Mouse (Mus musculus) heart, embryonic 11.5 days (tissue): ENCODE results near the gene Olfr1341. TPM values are rescaled to one million over a fixed set of nuclear protein-coding genes. Genes with fewer than 3 reads are reported as not detected.

Source experiments
- ATAC-seq: fragments of 200-750 bp; cut with Nextera tagmentation; replicated peaks from 2 replicates; pipeline ENCODE4 v1.8.0; 2017; ENCODE audit warnings: moderate library complexity; ENCODE audit not compliant: insufficient number of reproducible peaks, low FRiP score, low TSS enrichment
- H3K27ac ChIP-seq: fragments of 300-500 bp; sonication (generic); 2 replicates; pipeline ENCODE4 v1.5.1; 2014; ENCODE audit warnings: mild to moderate bottlenecking, low read depth, low read length
- H3K27me3 ChIP-seq: fragments of 300-500 bp; sonication (generic); 2 replicates; pipeline ENCODE4 v1.6.1; 2014; ENCODE audit warnings: mild to moderate bottlenecking, low read length, mixed read lengths; ENCODE audit not compliant: control insufficient read depth, insufficient read depth
- H3K36me3 ChIP-seq: fragments of 300-500 bp; sonication (generic); 2 replicates; pipeline ENCODE4 v1.6.1; 2014; ENCODE audit warnings: mild to moderate bottlenecking, low read length, moderate library complexity, mixed read lengths; ENCODE audit not compliant: control insufficient read depth, insufficient read depth
- H3K4me1 ChIP-seq: fragments of 300-500 bp; sonication (generic); 2 replicates; pipeline ENCODE4 v1.6.1; 2014; ENCODE audit warnings: low read length; ENCODE audit not compliant: control insufficient read depth, insufficient read depth
- H3K4me2 ChIP-seq: fragments of 300-500 bp; sonication (generic); 2 replicates; pipeline ENCODE4 v1.6.1; 2014; ENCODE audit warnings: mild to moderate bottlenecking, moderate library complexity
- H3K4me3 ChIP-seq: fragments of 300-500 bp; sonication (generic); 2 replicates; pipeline ENCODE4 v1.5.1; 2014; ENCODE audit warnings: low read depth, low read length
- H3K9ac ChIP-seq: fragments of 300-500 bp; sonication (generic); 2 replicates; pipeline ENCODE4 v1.6.1; 2014; ENCODE audit warnings: mild to moderate bottlenecking, low read depth, low read length, moderate library complexity
- H3K9me3 ChIP-seq: fragments of 300-500 bp; sonication (generic); replicated peaks from 2 replicates; pipeline ENCODE4 v1.6.1; 2016; ENCODE audit warnings: low read length; ENCODE audit not compliant: control insufficient read depth
- WGBS: fragments of 180-500 bp; shearing (Covaris S2); extraction: QIAGEN DNeasy Blood & Tissue Kit; methylation state at CpG from one replicate; pipeline ENCODE4 v1.1.7; 2014; ENCODE audit not compliant: insufficient replicate concordance; 5-methylcytosine and 5-hydroxymethylcytosine counted together
- polyA plus RNA-seq: library from polyadenylated mRNA; unstranded; fragments of >200 nt; fragmentation: Nextera tagmentation; extraction: Ambion mirVana; gene quantifications from 2 replicates; pipeline ENCODE4 v1.2.1, GENCODE M21; 2014

The Olfr1341 gene
- not detected in 2 replicates for polyA plus RNA-seq

- 62% methylated on average over 3 of the region's 3 CpGs for WGBS
- Histone ChIP-seq H3K27ac (no peak within 1 kb of the TSS), H3K9ac (no peak within 1 kb of the TSS), H3K9me3 (no peaks in the 10 kb centered on the region), H3K36me3 (no peaks in the 10 kb centered on the region), H3K27me3 (no peaks in the 10 kb centered on the region), H3K4me2 (no peak within 1 kb of the TSS), H3K4me1 (no peaks in the 10 kb centered on the region), H3K4me3 (no peak within 1 kb of the TSS)
- no peak for ATAC-seq
Measured at GRCm38 (mm10) chr4:118703223-118703622, at the start of gene Olfr1341. Gene Olfr1341 (plus strand): TSS chr4:118703523.

GRCm38 (mm10) chr4:118658652-118659051 lies 44.7 kb upstream of the Olfr1341 start, which contains the start of gene Olfr62:
Gene Olfr62 (plus strand): TSS chr4:118658952.
- Histone ChIP-seq H3K27me3 (no peaks in the 10 kb centered on the region), H3K4me1 (no peaks in the 10 kb centered on the region)

GRCm38 (mm10) chr4:118687086-118687485 lies 16.2 kb upstream of the Olfr1341 start:
- Histone ChIP-seq H3K4me3 (no peak overlapping the region), H3K27ac (no peak overlapping the region), H3K9me3 (no peaks in the 10 kb centered on the region), H3K4me2 (no peak overlapping the region), H3K4me1 (no peaks in the 10 kb centered on the region), H3K36me3 (no peaks in the 10 kb centered on the region), H3K27me3 (no peaks in the 10 kb centered on the region), H3K9ac (no peak overlapping the region)
- no peak for ATAC-seq
- 13% methylated on average over 2 of the region's 2 CpGs for WGBS

More at GRCm38 (mm10) chr4:118658652-118659051, 44.7 kb upstream of the Olfr1341 start, which contains the start of gene Olfr62:
- Histone ChIP-seq H3K4me2 (no peak within 1 kb of the TSS), H3K27ac (no peak within 1 kb of the TSS), H3K9me3 (no peaks in the 10 kb centered on the region), H3K9ac (no peak within 1 kb of the TSS), H3K36me3 (no peaks in the 10 kb centered on the region), H3K4me3 (no peak within 1 kb of the TSS)
- ATAC-seq, result no peak

- no peak within 1 kb of the TSS for H3K4me2 ChIP-seq
- no peak within 1 kb of the TSS for H3K4me3 ChIP-seq
- no peaks in the 10 kb centered on the region for H3K4me1 ChIP-seq
- no peaks in the 10 kb centered on the region for H3K27me3 ChIP-seq
- no peak within 1 kb of the TSS for H3K9ac ChIP-seq
- WGBS, result 45% methylated on average over 12 of the region's 12 CpGs
- H3K27ac ChIP-seq, result no peak within 1 kb of the TSS
- no peaks in the 10 kb centered on the region for H3K9me3 ChIP-seq
- ATAC-seq, result no peak
- H3K36me3 ChIP-seq, result no peaks in the 10 kb centered on the region
Measured at GRCm38 (mm10) chr4:118692412-118692973, 10.8 kb upstream of the Olfr1341 start, which contains the start of gene Olfr1342. Gene Olfr1342 (minus strand): TSS chr4:118692756.

GRCm38 (mm10) chr4:118693812-118694211 lies 9.5 kb upstream of the Olfr1341 start:
- no peak overlapping the region for H3K27ac ChIP-seq
- WGBS, result 45% methylated on average over 2 of the region's 2 CpGs

GRCm38 (mm10) chr4:118708086-118708485 lies 4.8 kb downstream of the Olfr1341 start:
- H3K27ac ChIP-seq, result no peak overlapping the region
- H3K27me3 ChIP-seq, result no peaks in the 10 kb centered on the region
- H3K36me3 ChIP-seq, result no peaks in the 10 kb centered on the region
- H3K4me2 ChIP-seq, result no peak overlapping the region
- no peak overlapping the region for H3K4me3 ChIP-seq
- ATAC-seq, result no peak
- WGBS, result 74% methylated on average over 5 of the region's 5 CpGs
- H3K9ac ChIP-seq, result no peak overlapping the region
- H3K9me3 ChIP-seq, result no peaks in the 10 kb centered on the region
- H3K4me1 ChIP-seq, result no peaks in the 10 kb centered on the region

More at GRCm38 (mm10) chr4:118693812-118694211, 9.5 kb upstream of the Olfr1341 start:
- H3K4me3 ChIP-seq, result no peak overlapping the region
- no peaks in the 10 kb centered on the region for H3K9me3 ChIP-seq
- no peak overlapping the region for H3K4me2 ChIP-seq
- H3K9ac ChIP-seq, result no peak overlapping the region
- H3K27me3 ChIP-seq, result no peaks in the 10 kb centered on the region
- H3K36me3 ChIP-seq, result no peaks in the 10 kb centered on the region
- no peaks in the 10 kb centered on the region for H3K4me1 ChIP-seq
- ATAC-seq, result no peak

GRCm38 (mm10) chr4:118711656-118712055 lies 8.3 kb downstream of the Olfr1341 start:
- Histone ChIP-seq H3K9me3 (no peaks in the 10 kb centered on the region), H3K27ac (no peak overlapping the region), H3K4me3 (no peak overlapping the region), H3K4me1 (no peaks in the 10 kb centered on the region), H3K4me2 (no peak overlapping the region), H3K27me3 (no peaks in the 10 kb centered on the region), H3K36me3 (no peaks in the 10 kb centered on the region), H3K9ac (no peak overlapping the region)
- 47% methylated on average over 1 of the region's 1 CpGs for WGBS
- no peak for ATAC-seq

- Histone ChIP-seq H3K9me3 (no peaks in the 10 kb centered on the region), H3K4me1 (no peaks in the 10 kb centered on the region), H3K4me3 (no peak within 1 kb of the TSS), H3K9ac (no peak within 1 kb of the TSS), H3K4me2 (no peak within 1 kb of the TSS), H3K36me3 (no peaks in the 10 kb centered on the region), H3K27ac (no peak within 1 kb of the TSS), H3K27me3 (no peaks in the 10 kb centered on the region)
- no peak for ATAC-seq
Measured at GRCm38 (mm10) chr4:118719838-118720237, 16.5 kb downstream of the Olfr1341 start, which contains the start of gene Olfr1340. Gene Olfr1340 (plus strand): TSS chr4:118720138.
